Mouse (Mus musculus) heart, embryonic 16.5 days (tissue): Measurements from ENCODE around the gene Gm45062. TPM values are rescaled to one million over a fixed set of nuclear protein-coding genes. Genes with fewer than 3 reads are reported as not detected.
"Not testable (repeated sequence)": the region's sequence is repeated elsewhere in the genome, so short reads cannot be mapped to it uniquely, and the experiment has no call there.

ENCODE experiments used
- ATAC-seq: fragments of 200-750 bp; cut with Nextera tagmentation; replicated peaks from 2 replicates; pipeline ENCODE4 v1.8.0; 2017; ENCODE audit warnings: moderate number of reproducible peaks; ENCODE audit not compliant: insufficient read depth, low FRiP score; ENCODE audit errors: extremely low read depth
- H3K27ac ChIP-seq: fragments of 300-500 bp; sonication (generic); 2 replicates; pipeline ENCODE4 v1.5.1; 2014; ENCODE audit warnings: mild to moderate bottlenecking, low read length, control low read depth, moderate library complexity
- H3K27me3 ChIP-seq: fragments of 300-500 bp; sonication (generic); 2 replicates; pipeline ENCODE4 v1.6.1; 2014; ENCODE audit warnings: low read length, mixed read lengths; ENCODE audit not compliant: control insufficient read depth, insufficient read depth
- H3K36me3 ChIP-seq: fragments of 300-500 bp; sonication (generic); 2 replicates; pipeline ENCODE4 v1.6.1; 2014; ENCODE audit not compliant: control insufficient read depth, insufficient read depth
- H3K4me1 ChIP-seq: fragments of 300-500 bp; sonication (generic); 2 replicates; pipeline ENCODE4 v1.6.1; 2014; ENCODE audit warnings: low read length, mixed read lengths; ENCODE audit not compliant: control insufficient read depth, insufficient read depth
- H3K4me2 ChIP-seq: fragments of 300-500 bp; sonication (generic); 2 replicates; pipeline ENCODE4 v1.6.1; 2014; ENCODE audit warnings: low read depth, mild to moderate bottlenecking, control low read depth, low read length
- H3K4me3 ChIP-seq: fragments of 300-500 bp; sonication (generic); 2 replicates; pipeline ENCODE4 v1.5.1; 2014; ENCODE audit warnings: mild to moderate bottlenecking, control low read depth, low read length
- H3K9ac ChIP-seq: fragments of 300-500 bp; sonication (generic); 2 replicates; pipeline ENCODE4 v1.6.1; 2014; ENCODE audit warnings: low read length, control low read depth
- H3K9me3 ChIP-seq: fragments of 300-500 bp; sonication (generic); replicated peaks from 2 replicates; pipeline ENCODE4 v1.6.1; 2016; ENCODE audit warnings: low read length; ENCODE audit not compliant: control insufficient read depth
- WGBS: fragments of 180-500 bp; shearing (Covaris S2); extraction: QIAGEN DNeasy Blood & Tissue Kit; methylation state at CpG from one replicate; pipeline ENCODE4 v1.1.7; 2014; 5-methylcytosine and 5-hydroxymethylcytosine counted together
- polyA plus RNA-seq: library from polyadenylated mRNA; unstranded; fragments of >200 nt; fragmentation: Nextera tagmentation; extraction: Ambion mirVana; gene quantifications from 2 replicates; pipeline ENCODE4 v1.2.1, GENCODE M21; 2015

The Gm45062 gene
- polyA plus RNA-seq, 1 experiment from 2014 or later: 9.1 TPM

DNA sequence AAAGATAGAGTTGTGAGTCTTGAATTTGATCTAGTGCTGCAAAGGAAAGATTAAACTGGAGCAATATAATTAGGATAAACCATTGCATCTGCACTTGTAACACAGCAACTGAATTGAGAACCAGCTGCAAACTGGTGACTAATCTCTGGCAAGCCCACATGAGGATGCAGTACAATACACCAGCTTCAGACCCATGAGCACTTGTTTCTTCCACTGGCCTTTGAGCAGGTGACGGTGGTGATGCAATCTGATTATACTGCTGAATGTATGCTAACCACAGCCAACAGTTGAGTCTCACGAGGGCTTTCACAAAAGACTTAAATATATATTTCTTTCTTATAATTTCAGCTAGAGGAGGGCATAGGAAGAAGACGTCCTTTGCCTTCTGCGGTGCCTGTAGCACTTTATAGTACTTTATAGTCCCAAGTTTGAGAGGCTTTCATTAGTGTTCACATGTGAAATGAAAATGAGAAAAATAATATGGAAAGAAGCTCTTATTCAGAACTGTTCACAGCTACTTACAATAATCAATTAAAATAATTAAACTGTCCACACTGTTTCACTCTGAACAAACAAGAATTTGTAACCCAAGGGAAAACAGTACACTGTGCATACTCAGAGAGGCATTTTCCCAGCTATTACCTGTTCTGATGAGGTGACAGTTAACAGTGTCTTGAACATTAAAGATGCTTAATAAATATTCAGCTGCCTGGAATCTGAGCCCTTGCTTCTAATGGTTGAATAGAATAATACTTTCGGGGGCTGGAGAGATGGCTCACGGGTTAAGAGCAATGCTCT is 40.0 kb downstream of the Gm45062 start:
- Histone ChIP-seq H3K4me3 (no peak overlapping the region), H3K36me3 (no peaks in the 10 kb centered on the region), H3K4me2 (no peak overlapping the region), H3K9me3 (no peaks in the 10 kb centered on the region), H3K27ac (no peak overlapping the region), H3K27me3 (no peaks in the 10 kb centered on the region), H3K4me1 (no peaks in the 10 kb centered on the region), H3K9ac (no peak overlapping the region)
- WGBS: 87% methylated on average over 6 of the region's 6 CpGs
- ATAC-seq: no peak

DNA sequence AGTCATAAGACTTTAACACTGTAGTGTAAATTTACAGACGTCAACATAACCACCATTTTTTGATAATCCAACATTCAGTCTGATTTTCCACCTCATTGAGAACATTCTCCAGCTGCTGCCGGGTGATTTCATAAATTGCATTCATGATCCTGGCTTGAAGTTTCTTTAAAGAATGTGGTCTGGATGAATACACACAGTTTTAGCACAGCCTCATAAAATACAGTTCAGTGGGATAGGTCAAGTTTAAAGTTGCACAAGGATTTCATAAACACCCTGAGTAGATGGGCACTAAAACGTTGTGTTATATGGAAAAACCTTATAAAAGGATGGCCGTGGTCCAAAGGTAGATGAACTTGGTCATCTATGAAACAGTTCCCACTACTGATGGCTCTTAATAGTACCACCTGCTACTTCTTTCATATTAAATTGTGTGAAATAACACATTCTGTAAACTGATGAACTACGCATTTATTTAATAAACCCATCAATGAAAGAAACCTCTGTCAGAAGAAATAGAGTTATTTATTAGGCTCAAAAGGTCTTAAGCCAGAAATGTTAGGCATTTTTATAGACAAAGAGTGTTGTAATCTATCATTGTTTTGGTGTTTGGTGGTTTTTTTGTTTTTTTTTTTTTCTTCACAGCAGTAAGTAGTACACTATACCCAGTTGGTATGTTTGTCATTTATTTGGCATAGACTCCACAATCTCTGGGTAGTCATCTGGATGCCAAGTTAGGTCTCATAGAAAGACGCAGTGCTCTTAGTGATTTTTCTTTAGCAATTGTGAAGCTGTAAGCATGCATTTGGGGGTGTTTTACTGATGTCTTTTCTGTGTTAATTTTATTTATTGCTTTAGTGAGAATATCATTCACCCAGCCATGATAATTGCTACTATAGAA is 48.9 kb downstream of the Gm45062 start:
- no peaks in the 10 kb centered on the region for H3K36me3 ChIP-seq
- 82% methylated on average over 6 of the region's 6 CpGs for WGBS
- H3K9me3 ChIP-seq: no peaks in the 10 kb centered on the region
- no peaks in the 10 kb centered on the region for H3K27me3 ChIP-seq
- ATAC-seq: no peak
- H3K4me2 ChIP-seq: no peak overlapping the region
- no peaks in the 10 kb centered on the region for H3K4me1 ChIP-seq
- no peak overlapping the region for H3K9ac ChIP-seq
- H3K4me3 ChIP-seq: no peak overlapping the region
- no peak overlapping the region for H3K27ac ChIP-seq

DNA sequence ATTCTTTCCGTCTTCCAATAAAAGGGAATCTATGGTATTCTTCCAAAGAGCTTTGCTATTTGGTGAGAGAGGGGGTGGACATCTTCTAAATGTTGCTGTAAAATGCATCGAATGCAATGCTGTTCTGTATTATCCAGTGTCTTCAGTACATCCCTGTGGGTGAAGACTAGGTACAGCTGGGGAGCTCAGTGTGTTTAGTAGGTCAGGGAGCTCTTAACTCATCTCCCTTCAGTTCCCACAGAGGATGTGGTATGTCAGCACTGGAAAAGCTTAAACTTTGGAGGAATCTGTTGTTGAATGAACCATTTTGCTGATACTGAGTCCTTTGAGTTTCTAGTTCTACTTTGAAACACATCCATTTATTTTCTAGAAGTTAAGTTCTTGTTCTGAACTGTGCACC is 53.3 kb downstream of the Gm45062 start:
- Histone ChIP-seq H3K9me3 (no peaks in the 10 kb centered on the region), H3K27me3 (no peaks in the 10 kb centered on the region), H3K36me3 (no peaks in the 10 kb centered on the region), H3K27ac (no peak overlapping the region), H3K4me1 (no peaks in the 10 kb centered on the region), H3K9ac (no peak overlapping the region), H3K4me3 (no peak overlapping the region), H3K4me2 (no peak overlapping the region)
- no peak for ATAC-seq
- 81% methylated on average over 2 of the region's 2 CpGs for WGBS

DNA sequence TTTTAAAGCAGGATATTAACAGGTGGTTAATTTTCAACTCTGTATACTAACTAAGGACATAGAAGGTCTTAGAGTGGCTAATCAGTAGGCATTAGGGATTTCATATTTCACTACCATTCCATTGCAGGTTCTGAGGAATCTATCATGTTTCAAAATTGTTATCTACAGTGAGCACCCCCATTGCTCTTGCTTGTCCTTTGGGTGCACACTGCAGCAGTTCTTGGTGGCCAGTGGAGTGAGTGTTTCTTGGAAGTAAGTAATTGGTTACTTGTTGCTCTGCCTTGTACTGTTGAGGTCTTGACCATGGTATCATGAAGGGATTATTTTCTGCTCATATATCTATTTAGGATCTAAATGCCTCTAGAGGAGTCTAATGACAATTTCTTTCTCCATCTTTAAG is 57.0 kb downstream of the Gm45062 start:
- Histone ChIP-seq H3K27ac (no peak overlapping the region), H3K4me1 (no peaks in the 10 kb centered on the region), H3K9me3 (peaks cover 2% of the 10 kb centered on the region; the same call in 1 of the 2 replicates), H3K27me3 (no peaks in the 10 kb centered on the region), H3K36me3 (no peaks in the 10 kb centered on the region), H3K4me2 (no peak overlapping the region), H3K9ac (no peak overlapping the region), H3K4me3 (no peak overlapping the region)
- ATAC-seq: no peak

DNA sequence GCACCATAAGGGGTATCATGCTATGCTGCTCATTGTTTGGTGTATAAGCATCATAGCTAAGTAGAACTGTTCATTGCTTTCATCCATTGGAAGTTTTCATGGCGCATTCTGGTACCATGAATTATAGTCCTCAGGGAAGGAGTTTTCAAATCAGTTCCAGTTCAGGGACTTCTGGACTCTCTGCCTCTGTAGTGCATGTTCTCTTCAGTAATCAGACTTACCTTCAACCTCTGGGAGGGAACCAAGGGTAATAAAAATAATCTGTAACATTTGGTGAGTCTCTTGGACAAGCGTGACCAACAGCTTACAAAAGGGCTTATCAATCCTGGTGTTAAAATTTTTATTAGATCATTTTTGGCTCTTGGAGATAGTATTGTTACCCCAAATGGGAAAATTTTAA is 60.3 kb downstream of the Gm45062 start:
- Histone ChIP-seq H3K36me3 (no peaks in the 10 kb centered on the region), H3K9ac (no peak overlapping the region), H3K9me3 (peaks cover 2% of the 10 kb centered on the region; the same call in 1 of the 2 replicates), H3K4me2 (no peak overlapping the region), H3K27me3 (no peaks in the 10 kb centered on the region), H3K4me1 (peaks cover 3% of the 10 kb centered on the region), H3K27ac (no peak overlapping the region), H3K4me3 (no peak overlapping the region)
- no peak for ATAC-seq
- WGBS: 91% methylated on average over 2 of the region's 2 CpGs

DNA sequence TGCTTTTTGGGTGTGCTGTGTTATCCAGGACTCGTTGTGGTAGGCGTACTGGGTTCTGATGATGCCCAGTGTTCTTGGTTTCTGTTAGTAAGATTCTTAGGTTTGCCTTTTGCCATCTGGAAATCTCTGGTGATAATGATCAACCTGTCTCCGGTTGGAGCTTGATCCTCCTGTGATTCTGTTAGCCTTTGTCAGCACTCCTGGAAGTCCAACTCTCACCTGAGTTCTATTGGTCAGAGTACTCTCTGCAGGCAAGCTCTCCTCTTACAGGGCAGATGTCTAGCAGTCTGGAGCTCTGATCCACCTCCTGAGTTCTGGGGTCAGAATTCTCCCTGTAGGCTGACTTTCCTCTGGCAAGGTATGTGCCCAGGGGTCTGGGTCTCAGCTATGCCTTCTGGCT is 72.2 kb downstream of the Gm45062 start:
- ATAC-seq, H3K9ac ChIP-seq: not testable (repeated sequence)
- WGBS: 96% methylated on average over 3 of the region's 3 CpGs

DNA sequence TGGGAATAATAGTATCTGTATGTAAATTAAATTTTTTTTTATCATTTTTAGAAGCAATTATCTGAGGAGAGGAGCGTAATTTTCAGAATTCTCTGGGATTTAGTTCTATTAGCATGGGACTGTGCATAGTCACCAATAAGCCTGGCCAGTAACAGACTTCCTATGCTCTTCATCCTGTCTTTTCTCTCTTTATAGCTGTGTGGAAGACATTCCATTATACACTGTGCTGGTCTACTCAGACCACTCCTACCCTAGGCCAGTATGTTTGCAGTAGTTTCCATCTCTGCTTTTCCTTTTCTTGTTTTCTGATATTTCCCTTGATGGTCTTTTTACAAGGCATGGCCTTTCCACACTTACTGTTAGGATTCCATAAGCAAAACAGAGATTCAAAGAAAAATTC is 74.1 kb downstream of the Gm45062 start:
- Histone ChIP-seq H3K4me1 (no peaks in the 10 kb centered on the region), H3K9ac (no peak overlapping the region), H3K27ac (no peak overlapping the region), H3K36me3 (no peaks in the 10 kb centered on the region), H3K9me3 (no peaks in the 10 kb centered on the region), H3K4me2 (no peak overlapping the region), H3K4me3 (no peak overlapping the region), H3K27me3 (no peaks in the 10 kb centered on the region)
- WGBS: 98% methylated on average over 1 of the region's 1 CpGs
- no peak for ATAC-seq

More for the DNA sequence above, 72.2 kb downstream of the Gm45062 start:
- not testable (repeated sequence) for H3K27me3 ChIP-seq, H3K36me3 ChIP-seq, H3K4me2 ChIP-seq, H3K27ac ChIP-seq, H3K4me3 ChIP-seq, H3K9me3 ChIP-seq, H3K4me1 ChIP-seq

DNA sequence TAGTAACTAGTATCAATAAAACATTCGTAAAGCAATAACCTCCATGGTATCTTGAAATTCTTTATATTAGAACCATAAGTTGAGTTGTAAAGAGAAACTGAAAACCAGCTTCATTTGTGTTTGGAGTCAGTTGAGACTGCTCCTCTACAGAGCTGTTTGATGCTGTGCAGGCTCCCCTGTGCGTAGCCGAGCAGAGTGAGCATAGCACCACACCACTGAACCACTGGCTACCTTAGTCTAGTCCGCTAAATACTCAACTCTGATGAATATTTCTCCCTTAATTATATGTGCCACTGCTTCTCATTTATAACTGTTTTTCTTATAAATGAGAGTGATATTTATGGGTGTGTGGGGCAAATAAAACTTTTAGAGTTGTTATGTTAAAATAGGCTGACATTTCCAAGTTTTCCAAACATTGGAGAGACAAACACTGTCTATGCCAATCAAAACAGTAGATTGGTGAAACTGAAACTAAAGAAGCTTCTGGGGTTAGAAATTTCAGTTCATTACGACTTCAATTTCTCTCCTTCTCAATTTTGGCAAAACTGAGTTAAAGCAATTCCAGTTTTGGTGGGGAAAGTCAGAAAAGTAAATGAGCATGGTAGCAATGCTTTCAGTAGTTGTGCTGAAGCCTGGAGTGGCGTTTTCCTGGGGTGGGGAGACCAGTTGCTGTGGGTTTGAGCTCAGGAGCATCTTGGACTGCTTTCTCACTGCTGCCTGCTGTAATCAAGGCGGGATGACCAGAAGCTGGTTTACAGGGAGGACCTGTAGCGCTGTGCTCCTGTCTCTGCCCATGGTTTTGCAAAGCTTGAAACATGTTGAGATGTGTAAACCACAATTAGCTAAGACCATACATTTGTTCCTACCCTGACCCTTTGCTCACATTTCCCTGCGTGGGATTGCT is 77.5 kb downstream of the Gm45062 start:
- no peaks in the 10 kb centered on the region for H3K36me3 ChIP-seq
- no peak overlapping the region for H3K4me2 ChIP-seq
- WGBS: 74% methylated on average over 9 of the region's 9 CpGs
- H3K4me1 ChIP-seq: no peaks in the 10 kb centered on the region
- no peaks in the 10 kb centered on the region for H3K27me3 ChIP-seq
- no peak for ATAC-seq
- no peak overlapping the region for H3K4me3 ChIP-seq
- H3K9me3 ChIP-seq: no peaks in the 10 kb centered on the region
- H3K9ac ChIP-seq: no peak overlapping the region
- H3K27ac ChIP-seq: no peak overlapping the region
